Mouse (Mus musculus) limb, embryonic 13.5 days (tissue): ENCODE results near the gene Bpifb1. TPM values are rescaled to one million over a fixed set of nuclear protein-coding genes. Genes with fewer than 3 reads are reported as not detected.
"Not testable (repeated sequence)": the region's sequence is repeated elsewhere in the genome, so short reads cannot be mapped to it uniquely, and the experiment has no call there.

Experiments
- ATAC-seq: fragments of 200-750 bp; cut with Nextera tagmentation; 2 replicates; pipeline ENCODE4 v1.8.0; 2017; ENCODE audit warnings: low read depth, moderate number of reproducible peaks, moderate TSS enrichment; ENCODE audit not compliant: low FRiP score
- H3K27ac ChIP-seq: fragments of 300-500 bp; sonication (generic); 2 replicates; pipeline ENCODE4 v1.5.1; 2015; ENCODE audit warnings: inconsistent platforms, mild to moderate bottlenecking, moderate library complexity
- H3K27me3 ChIP-seq: fragments of 300-500 bp; sonication (generic); 2 replicates; pipeline ENCODE4 v1.6.1; 2015; ENCODE audit warnings: mild to moderate bottlenecking, inconsistent platforms
- H3K36me3 ChIP-seq: fragments of 300-500 bp; sonication (generic); 2 replicates; pipeline ENCODE4 v1.6.1; 2015; ENCODE audit warnings: inconsistent platforms, mild to moderate bottlenecking, moderate library complexity
- H3K4me1 ChIP-seq: fragments of 300-500 bp; sonication (generic); 2 replicates; pipeline ENCODE4 v1.6.1; 2015; ENCODE audit warnings: inconsistent platforms
- H3K4me2 ChIP-seq: fragments of 300-500 bp; sonication (generic); replicated peaks from 2 replicates; pipeline ENCODE4 v1.6.1; 2015; ENCODE audit warnings: inconsistent platforms, mild to moderate bottlenecking, moderate library complexity
- H3K4me3 ChIP-seq: fragments of 300-500 bp; sonication (generic); 2 replicates; pipeline ENCODE4 v1.5.1; 2015; ENCODE audit warnings: moderate library complexity, mild to moderate bottlenecking, inconsistent platforms
- H3K9ac ChIP-seq: fragments of 300-500 bp; sonication (generic); 2 replicates; pipeline ENCODE4 v1.6.1; 2015; ENCODE audit warnings: mild to moderate bottlenecking, inconsistent platforms
- H3K9me3 ChIP-seq: fragments of 300-500 bp; sonication (generic); 2 replicates; pipeline ENCODE4 v1.6.1; 2016; ENCODE audit warnings: inconsistent platforms
- WGBS: fragments of 180-500 bp; shearing (Covaris S2); methylation state at CpG from one replicate; pipeline ENCODE4 v1.1.7; 2015; 5-methylcytosine and 5-hydroxymethylcytosine counted together
- polyA plus RNA-seq: library from polyadenylated mRNA; unstranded; fragments of >200 nt; fragmentation: Nextera tagmentation; extraction: Ambion mirVana; gene quantifications from 2 replicates; pipeline ENCODE4 v1.2.1, GENCODE M21; 2015

The Bpifb1 gene
- polyA plus RNA-seq, 1 experiment from 2014 or later = not detected

DNA sequence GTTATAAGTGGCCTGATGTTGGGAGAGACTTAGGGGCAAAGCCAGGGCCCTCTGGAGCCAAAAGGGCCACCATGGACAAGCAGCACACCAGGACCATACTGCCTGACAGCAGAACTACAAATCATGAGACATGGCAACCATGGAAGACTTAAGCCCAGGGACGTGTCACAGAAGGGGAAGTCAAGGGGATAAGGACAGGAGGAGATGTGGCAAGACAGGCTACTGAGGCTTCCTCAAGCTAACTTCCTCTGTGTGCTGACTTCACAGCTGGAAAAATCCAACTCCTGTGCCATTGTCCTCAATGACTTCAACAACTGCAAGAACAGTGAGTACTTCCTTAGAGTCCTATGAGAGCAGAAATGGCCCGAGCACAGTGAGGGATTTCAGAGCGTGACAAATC, 73.8 kb downstream of the Bpifb1 start:
- H3K27me3 ChIP-seq, H3K9ac ChIP-seq, H3K27ac ChIP-seq, ATAC-seq, H3K9me3 ChIP-seq, H3K4me3 ChIP-seq, H3K4me2 ChIP-seq, H3K36me3 ChIP-seq, H3K4me1 ChIP-seq: not testable (repeated sequence)
- WGBS = 82% methylated on average over 3 of the region's 3 CpGs

Other genes starting within 250 kb of the Bpifb1 start
- not detected in 2 replicates for gene Bpifa6, start 215.9 kb upstream of the Bpifb1 start, polyA plus RNA-seq
- not detected in 2 replicates for gene Bpifa2, start 182.6 kb upstream of the Bpifb1 start, polyA plus RNA-seq
- gene Bpifa3, start 60.5 kb upstream of the Bpifb1 start, polyA plus RNA-seq = not detected in 2 replicates
- not detected in 2 replicates for gene Bpifa1, start 47.9 kb upstream of the Bpifb1 start, polyA plus RNA-seq
- not detected in 2 replicates for gene Bpifa5, start 28.2 kb upstream of the Bpifb1 start, polyA plus RNA-seq
- 0.14 and 0.15 TPM in 2 replicates for gene Bpifb5, start 32.9 kb downstream of the Bpifb1 start, polyA plus RNA-seq
- not detected in 2 replicates for gene Bpifb9a, start 67.0 kb downstream of the Bpifb1 start, polyA plus RNA-seq
- gene Bpifb9b, start 116.4 kb downstream of the Bpifb1 start, polyA plus RNA-seq = not detected in 2 replicates
- gene Cdk5rap1, start 182.2 kb downstream of the Bpifb1 start, polyA plus RNA-seq = 19.6 and 21.9 TPM in 2 replicates
- gene Snta1, start 217.3 kb downstream of the Bpifb1 start, polyA plus RNA-seq = 7.4 and 8.2 TPM in 2 replicates
- 48.3 and 52.2 TPM in 2 replicates for gene Cbfa2t2, start 245.7 kb downstream of the Bpifb1 start, polyA plus RNA-seq